Mouse (Mus musculus): Measurements from ENCODE around the gene Luc7l. TPM values are rescaled to one million over a fixed set of nuclear protein-coding genes. Genes with fewer than 3 reads are reported as not detected.

Luc7l gene
- polyA plus RNA-seq, 1 experiment from 2014 or later, result 54.2 TPM

DNA sequence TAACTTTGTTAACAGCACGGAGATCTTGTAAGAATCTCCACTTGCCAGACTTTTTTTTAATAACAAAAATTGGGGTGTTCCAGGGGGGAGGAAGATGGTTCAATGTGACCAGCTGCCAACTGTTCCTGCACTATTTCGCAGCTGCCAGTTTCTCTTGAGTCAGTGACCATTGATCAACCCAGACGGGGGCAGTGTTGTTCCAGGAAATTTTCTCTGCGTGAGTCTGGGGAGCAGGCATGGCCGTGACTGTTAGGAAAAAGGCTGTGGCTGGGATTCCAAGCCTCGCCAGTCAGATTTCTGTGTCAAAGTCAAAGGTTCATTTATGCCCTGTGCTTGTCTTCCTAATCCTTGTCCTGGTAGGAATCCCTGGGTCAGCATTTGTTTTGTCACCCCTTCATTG lies 61.6 kb downstream of the Luc7l start:
- peaks cover 53% of the 10 kb centered on the region for H3K27me3 ChIP-seq (replicated peaks)
- H3K4me1 ChIP-seq, result peaks cover 14% of the 10 kb centered on the region
- no peak overlapping the region for H3K27ac ChIP-seq (replicated peaks)
- H3K36me3 ChIP-seq, result no peaks in the 10 kb centered on the region
- H3K4me3 ChIP-seq, result no peak overlapping the region
- no peak overlapping the region for H3K9ac ChIP-seq
- H3K4me2 ChIP-seq, result no peak overlapping the region
- WGBS, result 12% methylated on average over 6 of the region's 6 CpGs
- no peaks in the 10 kb centered on the region for H3K9me3 ChIP-seq
- ATAC-seq (ENCODE audit: extremely low read depth, insufficient number of reproducible peaks, low FRiP score, low TSS enrichment), result no peak

DNA sequence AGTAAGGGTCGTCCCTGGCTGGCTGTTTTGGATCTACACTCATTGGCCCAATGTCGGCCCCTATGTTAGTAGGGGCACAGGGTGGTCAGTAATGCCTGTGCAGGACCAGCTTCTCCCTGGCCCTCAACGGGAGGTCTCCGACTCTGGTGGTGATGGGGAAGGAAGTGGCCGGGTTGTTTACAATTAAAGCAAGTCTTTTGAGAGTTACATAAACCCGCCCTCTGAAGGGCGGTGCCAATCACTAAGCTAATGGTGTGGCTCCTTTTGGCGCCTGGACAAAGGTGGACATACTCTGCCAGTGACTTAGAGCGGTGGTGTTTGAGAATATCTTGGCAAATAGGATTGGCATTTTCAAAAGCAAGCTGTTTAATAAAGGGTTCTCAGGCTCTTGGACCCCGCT lies 62.8 kb downstream of the Luc7l start:
- Histone ChIP-seq H3K27me3 (replicated peaks) (peaks cover 44% of the 10 kb centered on the region), H3K27ac (replicated peaks) (no peak overlapping the region), H3K4me1 (peaks cover 14% of the 10 kb centered on the region), H3K9me3 (no peaks in the 10 kb centered on the region), H3K9ac (no peak overlapping the region), H3K36me3 (no peaks in the 10 kb centered on the region), H3K4me3 (no peak overlapping the region), H3K4me2 (no peak overlapping the region)
- no peak for ATAC-seq (ENCODE audit: extremely low read depth, insufficient number of reproducible peaks, low FRiP score, low TSS enrichment)
- WGBS, result 47% methylated on average over 10 of the region's 10 CpGs

- no peak overlapping the region for H3K4me2 ChIP-seq
- 82% methylated on average over 1 of the region's 1 CpGs for WGBS
- H3K9me3 ChIP-seq, result no peaks in the 10 kb centered on the region
- H3K4me1 ChIP-seq, result peaks cover 14% of the 10 kb centered on the region
- no peak overlapping the region for H3K9ac ChIP-seq
- no peak for ATAC-seq (ENCODE audit: extremely low read depth, insufficient number of reproducible peaks, low FRiP score, low TSS enrichment)
- H3K27ac ChIP-seq (replicated peaks), result no peak overlapping the region
- no peak overlapping the region for H3K4me3 ChIP-seq
- peaks cover 29% of the 10 kb centered on the region for H3K27me3 ChIP-seq (replicated peaks)
- no peaks in the 10 kb centered on the region for H3K36me3 ChIP-seq
Observed at GRCm38 (mm10) chr17:26318441-26318840, 65.7 kb downstream of the Luc7l start.

Other genes with a start within 250 kb of the Luc7l start
- gene Rab11fip3, start 183.3 kb upstream of the Luc7l start, polyA plus RNA-seq (2015; fragmentation: Nextera tagmentation; extraction: Ambion mirVana), result 11.0 and 12.3 TPM in 2 replicates
- gene Decr2, start 162.6 kb upstream of the Luc7l start, polyA plus RNA-seq (2015; fragmentation: Nextera tagmentation; extraction: Ambion mirVana), result 34.4 and 34.6 TPM in 2 replicates
- 77.4 and 87.2 TPM in 2 replicates for gene Nme4, start 157.3 kb upstream of the Luc7l start, polyA plus RNA-seq (2015; fragmentation: Nextera tagmentation; extraction: Ambion mirVana)
- gene Tmem8, start 139.6 kb upstream of the Luc7l start, polyA plus RNA-seq (2015; fragmentation: Nextera tagmentation; extraction: Ambion mirVana), result 0.80 and 0.94 TPM in 2 replicates
- gene Mrpl28, start 129.4 kb upstream of the Luc7l start, polyA plus RNA-seq (2015; fragmentation: Nextera tagmentation; extraction: Ambion mirVana), result 217 and 237 TPM in 2 replicates
- gene Axin1, start 114.2 kb upstream of the Luc7l start, polyA plus RNA-seq (2015; fragmentation: Nextera tagmentation; extraction: Ambion mirVana), result 4.1 and 4.4 TPM in 2 replicates
- gene Pdia2, start 53.8 kb upstream of the Luc7l start, polyA plus RNA-seq (2015; fragmentation: Nextera tagmentation; extraction: Ambion mirVana), result 0.47 and 3.1 TPM in 2 replicates
- 8.6 and 9.3 TPM in 2 replicates for gene Rgs11, start 49.9 kb upstream of the Luc7l start, polyA plus RNA-seq (2015; fragmentation: Nextera tagmentation; extraction: Ambion mirVana)
- gene Arhgdig, start 45.1 kb upstream of the Luc7l start, polyA plus RNA-seq (2015; fragmentation: Nextera tagmentation; extraction: Ambion mirVana), result 3.9 and 5.1 TPM in 2 replicates
- gene Fam234a, start 8.7 kb upstream of the Luc7l start, polyA plus RNA-seq (2015; fragmentation: Nextera tagmentation; extraction: Ambion mirVana), result 44.9 and 45.0 TPM in 2 replicates
- 2.1 and 2.3 TPM in 2 replicates for gene Neurl1b, start 161.9 kb downstream of the Luc7l start, polyA plus RNA-seq (2015; fragmentation: Nextera tagmentation; extraction: Ambion mirVana)